Mouse (Mus musculus): ENCODE data around the gene Inip.

Inip gene

GRCm38 (mm10) chr4:59801489-59801888 is at the start of gene Inip:
Gene Inip, minus strand, starts transcription at chr4:59801589.
- DNase-seq: no peak

DNA sequence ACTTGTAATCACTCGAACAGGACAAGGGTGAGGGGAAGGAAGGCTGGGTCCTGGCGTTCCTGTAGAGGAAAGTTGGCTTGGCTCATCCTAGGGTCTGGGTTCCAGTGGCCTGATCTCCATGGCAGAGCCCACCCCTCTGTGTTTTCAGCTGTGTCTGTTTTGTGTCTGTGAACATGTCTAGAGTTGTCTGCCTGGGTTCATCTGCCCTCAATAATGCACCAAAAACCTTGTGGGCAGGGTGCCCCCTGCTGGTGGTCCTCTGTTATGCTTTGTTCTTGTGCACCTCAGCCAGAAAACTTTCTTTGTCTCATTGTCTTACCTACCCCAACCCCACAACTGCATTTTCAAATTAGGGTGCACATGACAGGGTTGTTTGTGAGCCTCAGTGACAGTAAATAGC is 48.8 kb upstream of the Inip start:
- DNase-seq: peak; percentile 76 to 88

DNA sequence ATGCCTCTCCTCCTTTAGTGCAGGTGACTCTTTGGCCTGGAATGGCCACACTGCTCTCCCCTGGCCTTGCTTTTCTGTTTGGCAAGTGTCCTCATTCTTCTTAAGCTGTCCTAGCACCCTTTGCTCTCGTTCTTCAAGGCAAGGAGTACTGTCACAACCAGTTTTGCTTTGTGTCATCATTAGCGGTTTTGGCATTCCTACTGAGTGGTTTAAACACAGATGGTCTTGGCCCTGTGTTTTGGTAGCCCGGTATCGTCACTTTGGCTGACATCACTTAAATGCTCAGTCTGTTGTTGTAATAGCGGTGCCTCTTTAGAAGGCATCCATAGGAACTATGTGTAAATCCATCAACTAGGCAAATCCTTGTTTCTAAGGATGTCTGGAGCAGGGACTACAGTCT is 46.1 kb upstream of the Inip start:
- peak; percentile 55 to 60 for DNase-seq

DNA sequence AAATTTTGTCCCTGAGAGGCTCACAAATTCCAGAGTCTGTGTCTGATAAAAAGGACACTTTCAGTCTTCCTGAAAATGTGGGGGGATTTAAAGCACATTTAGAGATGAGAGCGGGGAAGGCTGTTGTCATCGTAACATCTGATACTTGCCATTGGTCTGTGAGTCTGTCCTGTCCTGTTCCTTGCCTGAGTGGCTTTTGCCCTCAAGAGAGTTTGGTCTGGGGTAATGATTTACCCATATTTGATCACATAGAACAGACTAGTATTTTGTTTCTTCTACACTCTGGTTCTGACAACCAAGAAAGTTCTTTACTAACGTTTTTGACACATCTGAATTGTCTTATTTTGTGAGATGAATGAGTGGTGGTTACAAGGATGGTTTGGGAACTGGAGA is 43.9 kb upstream of the Inip start:
- no peak for DNase-seq

GRCm38 (mm10) chr4:59844460-59845244 is 43.3 kb upstream of the Inip start:
- no peak for DNase-seq

DNA sequence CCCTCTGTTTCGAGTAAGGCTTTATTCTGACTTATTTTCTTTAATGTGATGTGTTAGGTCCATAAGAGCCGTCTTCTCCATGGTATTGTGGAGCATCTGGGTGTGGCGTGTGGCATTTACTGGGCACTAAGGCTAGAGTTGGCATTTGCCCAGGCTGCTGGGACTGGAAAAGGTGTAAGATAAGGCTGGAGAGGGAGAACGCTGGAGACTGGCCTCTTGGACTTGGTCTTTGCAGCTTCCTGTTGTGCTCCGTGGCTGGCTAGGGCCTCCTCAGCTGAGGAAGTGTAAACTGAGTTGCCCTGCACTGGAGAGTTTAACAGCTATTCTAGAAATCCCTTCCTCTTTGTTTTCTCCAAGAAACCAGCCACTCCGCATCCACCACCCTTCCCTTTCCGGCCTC is 36.3 kb upstream of the Inip start:
- peak; percentile 53 to 57 for DNase-seq

GRCm38 (mm10) chr4:59832810-59833209 is 31.4 kb upstream of the Inip start:
- no peak for DNase-seq

- DNase-seq: no peak
Observed at GRCm38 (mm10) chr4:59831038-59831437, 29.6 kb upstream of the Inip start.

DNA sequence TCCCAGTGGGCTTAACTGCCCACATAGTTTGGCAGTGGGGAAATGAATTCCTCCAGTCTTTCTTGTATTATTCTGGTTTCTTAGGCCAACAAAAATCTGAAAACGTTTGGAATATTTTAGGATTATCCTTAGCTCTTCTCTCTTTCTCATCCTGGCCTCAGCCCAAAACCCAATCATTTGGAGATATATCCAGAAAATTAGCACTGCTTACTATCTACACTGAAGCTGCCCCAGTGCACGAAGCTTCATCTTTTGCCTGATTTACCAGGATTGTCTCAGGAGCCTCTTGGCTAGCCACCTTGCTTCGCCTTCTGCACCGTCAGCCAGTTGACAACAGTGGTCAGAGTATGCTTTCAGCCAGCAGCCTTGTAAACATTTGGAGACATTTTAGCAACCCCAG is 27.7 kb upstream of the Inip start:
- DNase-seq: no peak

DNA sequence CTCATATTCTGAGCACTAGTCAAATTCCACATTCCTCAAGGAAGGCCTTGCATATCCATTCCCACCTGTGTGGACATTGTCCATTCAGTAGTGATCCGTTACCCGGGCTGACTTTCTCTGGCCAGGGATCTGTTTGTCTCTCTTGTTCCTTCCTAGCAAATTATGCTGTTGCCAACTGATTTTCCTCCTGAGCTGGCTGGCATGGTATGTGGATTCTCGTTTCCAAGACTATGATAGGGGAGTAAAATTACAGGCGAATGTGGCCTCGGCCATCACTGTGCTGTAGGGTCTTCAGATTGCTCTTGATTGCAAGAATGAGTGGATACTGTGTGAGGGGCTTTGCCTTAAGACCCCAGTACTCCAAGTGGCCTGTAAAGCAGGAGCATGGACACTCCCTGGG is 25.0 kb upstream of the Inip start:
- DNase-seq: peak; percentile 80 to 89

- DNase-seq: peak; percentile 94 to 96
Observed at GRCm38 (mm10) chr4:59825634-59826033, 24.2 kb upstream of the Inip start.

DNA sequence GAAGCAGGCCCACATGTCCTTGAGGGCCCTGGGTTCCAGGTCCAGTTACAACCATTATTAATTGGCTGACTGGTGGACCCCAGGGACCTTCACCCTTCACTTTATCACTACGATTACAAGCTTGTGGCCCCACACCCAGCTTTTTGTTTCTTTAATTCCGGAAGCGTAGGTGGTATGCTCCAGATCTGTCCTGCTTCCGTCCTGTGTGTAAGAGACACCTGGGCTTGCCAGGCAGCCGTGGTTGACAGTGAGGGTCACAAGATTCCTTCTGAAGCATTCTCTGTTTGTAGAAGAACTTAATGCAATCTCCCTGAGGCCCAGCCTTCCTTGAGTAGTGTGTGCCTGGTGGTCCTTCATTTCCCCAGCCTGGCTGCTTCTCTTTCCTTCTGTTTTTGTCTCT is 23.5 kb upstream of the Inip start:
- no peak for DNase-seq

GRCm38 (mm10) chr4:59823470-59823869 is 22.1 kb upstream of the Inip start:
- DNase-seq: peak; percentile 83 to 91

GRCm38 (mm10) chr4:59822119-59822518 is 20.7 kb upstream of the Inip start:
- no peak for DNase-seq

GRCm38 (mm10) chr4:59821516-59821915 is 20.1 kb upstream of the Inip start:
- no peak for DNase-seq

- peak in 1 of 2 experiments; percentile 45 for DNase-seq
Observed at GRCm38 (mm10) chr4:59819477-59820022, 18.2 kb upstream of the Inip start.

GRCm38 (mm10) chr4:59819054-59819472 is 17.7 kb upstream of the Inip start:
- DNase-seq: peak in 1 of 2 experiments; percentile 65

DNA sequence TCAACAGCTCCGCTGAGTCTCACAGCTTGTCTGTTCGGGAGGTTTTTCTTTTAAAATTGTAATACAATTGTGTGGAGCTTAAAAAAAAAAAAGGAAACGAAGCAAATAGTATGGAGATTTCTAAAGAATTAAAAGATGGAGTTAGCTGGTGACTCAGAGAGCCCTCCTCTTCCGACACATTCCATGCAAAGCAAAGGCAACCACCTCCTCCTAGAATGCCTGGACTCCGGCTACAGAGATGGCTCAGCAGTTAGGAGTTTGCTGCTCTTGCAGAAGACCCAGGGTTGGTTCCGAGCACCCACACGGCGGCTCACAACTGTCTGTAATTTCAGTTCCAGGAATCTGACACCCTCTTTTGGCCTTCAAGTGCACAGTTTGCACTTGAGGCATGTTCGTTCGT is 17.1 kb upstream of the Inip start:
- DNase-seq: no peak

- no peak for DNase-seq
Observed at GRCm38 (mm10) chr4:59817790-59818189, 16.4 kb upstream of the Inip start.

DNA sequence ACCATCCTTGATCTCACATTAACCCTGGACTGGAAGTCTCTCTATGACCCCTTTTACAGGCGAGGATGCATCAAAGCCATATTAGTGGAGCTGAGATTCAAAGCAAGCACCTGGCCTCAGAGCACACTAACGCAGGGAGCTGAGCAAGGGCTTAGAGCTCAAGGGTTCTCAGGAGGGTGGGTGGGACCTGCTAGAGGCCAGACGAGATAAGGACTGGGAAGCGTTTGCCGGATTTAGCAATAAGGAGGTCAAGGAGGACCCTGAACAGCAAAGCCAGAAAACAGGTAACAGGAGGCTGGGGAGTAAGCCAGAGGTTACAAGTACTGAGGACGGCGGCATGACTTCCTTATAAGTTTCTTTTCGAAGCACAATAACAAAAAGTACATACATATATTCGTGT is 15.1 kb upstream of the Inip start:
- DNase-seq: no peak

- no peak for DNase-seq
Observed at GRCm38 (mm10) chr4:59816016-59816415, 14.6 kb upstream of the Inip start.

DNA sequence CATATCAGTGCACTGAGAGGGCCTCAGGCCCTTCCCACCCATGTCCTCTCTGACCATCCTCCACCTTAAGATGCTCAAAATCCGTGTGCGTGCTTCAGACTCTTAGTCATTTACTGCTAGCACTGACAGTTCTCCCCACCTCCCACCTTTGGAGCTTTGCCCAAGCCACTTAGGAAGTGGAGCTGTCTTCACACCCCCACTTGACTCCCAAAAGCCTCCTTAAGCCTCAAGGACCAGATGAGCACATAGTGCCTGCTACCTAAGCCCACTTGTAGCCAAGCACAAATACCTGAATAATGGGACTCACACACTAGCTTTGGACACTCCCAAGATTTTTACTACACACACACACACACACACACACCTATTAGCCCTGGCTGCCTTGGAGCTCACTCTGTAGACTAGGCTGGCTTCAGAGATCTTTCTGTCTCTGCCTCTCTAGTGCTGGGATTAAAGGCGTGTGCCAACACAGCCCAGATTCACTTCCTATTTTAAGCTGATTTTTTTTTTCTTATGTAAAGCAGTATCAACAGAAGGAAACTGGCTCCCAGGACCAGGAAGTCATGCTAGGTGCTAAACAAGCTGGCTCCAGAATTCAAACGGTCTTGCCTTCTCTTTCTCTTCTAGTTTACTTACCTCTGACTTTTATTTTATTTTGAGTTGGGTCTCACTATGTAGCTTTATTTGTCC is 13.9 kb upstream of the Inip start:
- no peak for DNase-seq

DNA sequence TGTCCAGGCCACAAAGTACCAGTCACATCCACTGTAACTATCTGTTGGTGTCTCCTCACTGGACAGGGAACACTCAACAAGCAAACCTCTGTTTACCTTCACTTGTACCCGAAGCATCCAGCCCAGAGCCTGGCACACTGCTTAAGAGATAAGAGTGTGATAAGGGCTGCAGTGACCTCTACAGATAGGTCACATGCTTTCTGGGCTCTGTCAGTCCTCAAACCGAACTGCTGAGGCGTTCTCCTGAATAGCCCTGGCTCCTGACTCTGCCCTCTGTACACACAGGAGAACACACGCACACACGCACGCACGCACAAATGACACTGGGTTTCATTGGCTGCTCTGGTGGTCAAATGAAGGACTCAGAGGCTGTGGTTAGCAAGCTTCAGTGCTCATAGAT is 12.7 kb upstream of the Inip start:
- no peak for DNase-seq

DNA sequence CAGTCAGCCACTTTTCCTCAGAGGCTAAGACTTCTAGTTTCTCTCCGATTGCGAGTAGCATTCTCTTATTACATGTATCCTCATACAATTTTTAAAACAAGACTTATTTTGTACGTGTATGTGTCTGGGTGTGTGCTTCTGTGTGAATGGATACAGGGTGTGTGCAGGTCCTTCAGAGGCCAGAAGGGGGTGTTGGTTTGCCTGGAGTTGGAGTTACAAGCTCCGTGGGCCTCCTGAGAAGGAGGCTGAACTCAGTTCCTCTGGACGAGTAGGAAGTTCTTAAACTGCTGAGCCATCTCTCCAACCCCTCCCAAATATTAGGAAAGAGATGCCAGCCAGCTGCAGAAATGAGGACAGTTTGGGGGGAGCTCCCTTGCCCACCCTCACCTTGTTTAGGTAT is 7.0 kb upstream of the Inip start:
- DNase-seq: peak in 1 of 2 experiments; percentile 49
